Mouse (Mus musculus): ENCODE data around the gene Tmod2.

Tmod2 gene

DNA sequence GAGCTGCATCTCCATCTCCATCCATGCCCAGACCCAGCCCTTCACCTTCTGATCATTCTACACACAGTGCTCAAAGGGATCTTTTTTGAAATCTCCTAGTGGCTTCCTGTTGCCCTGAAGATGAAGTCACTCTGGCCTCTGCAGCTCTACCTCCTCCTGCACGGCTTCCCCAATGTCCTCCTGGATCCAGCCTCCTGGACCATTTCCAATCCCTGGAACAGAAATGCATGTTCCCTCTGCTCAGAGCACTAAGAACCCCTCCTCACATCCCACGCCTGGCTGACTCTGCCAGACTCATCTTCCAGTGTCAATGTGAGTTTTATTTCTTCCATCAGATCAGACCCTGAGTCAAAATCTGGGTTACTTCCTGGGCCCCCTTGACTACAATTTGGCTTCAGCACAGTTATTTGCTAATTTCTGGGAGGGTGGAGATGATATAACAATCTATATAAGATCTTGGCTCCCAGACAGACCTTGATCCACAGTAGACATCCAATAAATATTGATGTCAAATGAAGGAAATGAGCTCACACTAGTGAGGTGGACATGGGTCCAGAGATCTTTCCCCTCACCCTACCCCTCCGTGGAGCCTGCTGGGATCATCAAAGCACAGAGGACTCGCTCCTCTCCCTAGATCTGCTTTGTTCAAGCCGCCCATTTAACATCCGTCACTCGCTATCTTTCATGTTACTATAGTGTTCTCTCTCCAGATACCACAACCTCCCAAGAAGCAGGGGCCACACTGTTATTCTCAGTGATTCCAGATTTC lies 10.8 kb downstream of the Tmod2 start:
- DNase-seq, result no peak

DNA sequence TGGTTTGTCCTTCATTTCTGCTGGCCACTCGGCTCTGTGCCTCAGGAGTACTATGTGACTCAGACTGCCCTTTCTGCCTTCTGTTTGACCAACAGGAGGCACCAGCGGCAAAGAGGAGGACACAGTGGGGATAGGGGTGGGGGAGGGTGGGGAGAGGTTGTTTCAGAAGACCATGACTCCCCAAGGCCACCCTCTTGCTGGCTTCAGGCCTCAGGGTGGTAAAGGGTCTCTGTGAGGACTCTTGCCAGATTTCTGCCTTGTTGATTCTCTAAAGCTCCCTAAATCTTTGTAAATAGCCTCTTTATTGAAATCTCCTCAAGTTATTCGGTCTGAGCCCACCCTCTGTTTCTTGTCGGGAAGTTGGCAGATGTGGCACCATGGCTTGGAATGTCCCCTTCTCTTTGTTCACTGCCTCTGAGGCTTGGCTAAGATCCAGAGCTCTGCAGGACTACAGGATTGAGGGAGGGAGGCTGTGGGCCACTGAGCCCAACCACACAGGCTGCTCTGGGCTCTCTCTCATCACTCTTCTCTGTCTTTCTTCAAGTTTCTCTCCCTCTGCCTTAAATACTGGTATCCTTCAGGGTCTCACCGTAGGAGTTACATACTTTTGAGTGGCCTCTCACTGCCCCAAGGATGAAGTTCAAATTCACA lies 11.8 kb downstream of the Tmod2 start:
- DNase-seq, result peak; percentile 12

DNA sequence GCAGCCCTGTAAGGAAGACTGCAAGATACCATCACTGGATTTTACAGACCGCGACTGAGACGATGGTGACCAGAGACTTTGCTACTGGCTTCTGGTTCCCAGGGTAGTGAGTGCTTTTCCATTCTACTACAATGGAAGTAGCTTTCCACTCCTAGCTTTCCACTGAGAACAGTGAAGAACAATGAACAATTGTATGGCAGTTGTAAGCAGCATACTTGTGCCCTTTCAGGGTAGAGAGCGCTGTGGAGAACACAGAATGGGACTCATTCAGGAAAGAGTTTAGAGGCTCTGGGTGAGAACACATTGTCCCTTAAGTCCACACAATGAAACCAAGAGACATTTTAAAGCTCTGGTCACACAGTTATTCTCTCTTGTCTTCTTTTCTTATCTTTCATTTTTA lies 13.5 kb downstream of the Tmod2 start:
- DNase-seq, result no peak

DNA sequence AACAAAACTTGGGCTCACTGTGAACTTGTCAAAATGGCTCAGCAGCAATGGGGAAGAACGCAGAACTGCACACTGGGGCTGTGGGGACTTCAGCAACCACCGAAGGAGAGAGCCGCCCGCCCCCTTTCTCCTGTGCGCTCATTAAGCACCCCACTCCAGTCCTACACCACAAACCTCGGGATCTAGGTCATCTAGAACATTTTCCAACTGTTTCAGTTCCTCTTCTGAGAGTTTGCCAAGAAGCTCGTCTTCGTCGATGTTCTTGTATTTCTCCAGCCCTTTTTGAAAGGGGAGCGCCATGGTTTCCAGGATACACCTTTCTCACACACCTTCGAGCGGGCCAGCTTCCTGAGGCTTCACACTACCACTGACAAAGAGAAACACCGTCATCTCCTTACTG lies 14.1 kb downstream of the Tmod2 start:
- no peak for DNase-seq

DNA sequence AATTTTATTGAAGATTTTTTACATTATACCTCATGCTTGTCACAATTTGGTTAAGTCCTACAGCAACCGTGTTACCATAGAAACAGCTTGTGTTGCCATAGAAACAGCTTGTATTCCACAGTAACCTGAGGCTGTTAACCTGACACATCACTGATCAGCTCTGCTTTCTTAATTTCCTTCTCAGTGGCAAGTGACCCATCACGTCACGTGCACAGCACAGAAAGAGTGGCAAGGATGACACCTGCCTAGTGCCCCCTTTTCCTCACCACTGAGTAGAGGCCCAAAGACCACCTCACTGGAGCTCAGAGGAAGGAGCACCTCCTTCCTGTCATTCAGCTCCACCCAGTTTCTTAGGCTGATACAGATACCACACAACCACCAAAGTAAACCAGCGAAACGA lies 17.6 kb downstream of the Tmod2 start:
- DNase-seq, result no peak

DNA sequence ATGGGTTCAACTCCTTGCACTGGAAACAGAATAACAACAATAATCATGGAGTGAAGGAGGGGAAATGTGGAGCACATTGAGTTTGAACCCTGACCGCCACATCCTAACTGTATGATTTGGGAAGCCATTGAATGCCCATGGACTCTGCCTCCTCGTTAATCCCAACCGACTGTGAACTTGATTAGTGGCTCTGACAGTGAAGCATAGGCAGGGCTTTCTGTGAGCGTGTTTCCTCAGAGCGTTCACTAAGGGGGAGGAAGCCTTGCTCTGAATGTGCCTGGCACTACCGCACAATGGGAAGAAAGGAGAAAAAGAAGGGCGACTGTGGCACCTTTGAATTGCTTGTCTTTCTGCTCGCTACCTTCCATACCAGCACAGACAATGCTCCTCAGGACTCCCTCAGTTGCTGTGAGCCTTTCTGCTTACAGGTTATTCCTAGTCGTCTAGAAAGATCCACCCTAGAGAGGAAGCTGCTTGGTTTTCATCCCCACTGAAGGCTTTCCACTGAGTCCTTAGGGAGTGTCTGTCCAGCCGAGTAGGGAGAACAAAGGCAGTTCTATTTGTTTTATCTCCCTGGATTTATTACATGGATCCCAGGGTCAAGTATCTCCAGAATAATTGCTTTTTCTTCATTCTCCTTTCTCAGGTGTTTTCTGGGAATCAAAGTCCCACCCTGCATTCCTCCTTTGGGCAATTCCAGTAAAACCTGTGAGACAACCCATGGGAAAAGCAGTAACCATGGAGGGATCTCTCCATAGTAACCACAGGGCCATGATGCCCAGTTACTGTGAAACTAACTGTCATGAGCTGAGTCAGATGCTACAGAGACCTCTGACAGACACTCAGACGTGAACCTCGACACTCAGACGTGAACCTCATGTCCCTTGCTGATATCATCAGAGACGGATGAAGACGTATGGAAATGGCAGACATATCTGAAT lies 21.0 kb downstream of the Tmod2 start:
- no peak for DNase-seq

DNA sequence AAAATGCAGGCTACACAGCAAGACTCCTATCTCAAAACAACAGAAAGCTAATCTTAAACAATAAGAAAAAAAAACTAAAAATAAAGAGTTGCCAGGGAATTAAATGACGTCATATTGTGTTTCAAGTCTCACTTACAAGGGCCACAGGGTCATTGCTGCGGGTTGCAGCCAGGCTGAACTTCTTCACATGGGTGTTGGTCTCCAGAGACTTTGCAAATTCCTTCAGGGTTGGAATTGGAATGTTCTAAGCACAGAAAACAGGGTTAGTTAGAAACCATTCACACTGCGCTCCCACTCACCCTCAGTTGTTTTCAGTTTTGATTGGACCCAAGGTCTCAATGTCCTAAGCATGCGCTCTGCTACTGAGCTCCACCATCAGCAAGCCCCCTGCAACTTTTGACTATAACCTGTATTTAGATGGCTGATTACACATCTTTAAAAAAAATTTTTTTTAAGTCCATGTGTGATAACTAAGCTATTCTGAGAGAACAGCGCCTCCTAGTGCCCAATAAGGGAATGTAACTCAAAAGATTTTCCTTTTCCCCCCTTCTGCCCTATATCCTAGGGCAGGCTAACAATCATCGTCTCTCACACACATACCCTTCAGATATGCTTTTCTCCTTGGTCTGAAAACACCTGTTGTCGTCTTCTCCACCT lies 29.3 kb downstream of the Tmod2 start:
- DNase-seq, result peak; percentile 56

DNA sequence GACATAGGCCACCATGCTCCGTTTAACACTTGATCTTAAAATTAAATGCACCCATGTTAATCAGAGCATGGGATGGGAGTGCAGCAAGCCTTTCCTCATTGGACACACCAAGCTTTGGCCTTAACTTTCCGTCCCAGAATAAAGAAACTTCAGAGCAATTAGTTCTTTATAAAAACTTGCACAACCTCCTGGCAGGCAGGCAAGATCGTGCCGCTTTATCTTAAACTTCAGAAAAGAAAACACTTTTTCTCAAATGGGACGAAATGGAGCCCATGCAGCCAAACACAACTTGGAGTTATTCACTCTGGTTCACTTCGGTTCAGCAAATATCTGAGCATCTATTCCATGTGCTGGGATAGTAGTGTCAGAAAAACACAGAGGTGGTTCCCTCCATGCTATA lies 31.8 kb downstream of the Tmod2 start:
- DNase-seq, result no peak

DNA sequence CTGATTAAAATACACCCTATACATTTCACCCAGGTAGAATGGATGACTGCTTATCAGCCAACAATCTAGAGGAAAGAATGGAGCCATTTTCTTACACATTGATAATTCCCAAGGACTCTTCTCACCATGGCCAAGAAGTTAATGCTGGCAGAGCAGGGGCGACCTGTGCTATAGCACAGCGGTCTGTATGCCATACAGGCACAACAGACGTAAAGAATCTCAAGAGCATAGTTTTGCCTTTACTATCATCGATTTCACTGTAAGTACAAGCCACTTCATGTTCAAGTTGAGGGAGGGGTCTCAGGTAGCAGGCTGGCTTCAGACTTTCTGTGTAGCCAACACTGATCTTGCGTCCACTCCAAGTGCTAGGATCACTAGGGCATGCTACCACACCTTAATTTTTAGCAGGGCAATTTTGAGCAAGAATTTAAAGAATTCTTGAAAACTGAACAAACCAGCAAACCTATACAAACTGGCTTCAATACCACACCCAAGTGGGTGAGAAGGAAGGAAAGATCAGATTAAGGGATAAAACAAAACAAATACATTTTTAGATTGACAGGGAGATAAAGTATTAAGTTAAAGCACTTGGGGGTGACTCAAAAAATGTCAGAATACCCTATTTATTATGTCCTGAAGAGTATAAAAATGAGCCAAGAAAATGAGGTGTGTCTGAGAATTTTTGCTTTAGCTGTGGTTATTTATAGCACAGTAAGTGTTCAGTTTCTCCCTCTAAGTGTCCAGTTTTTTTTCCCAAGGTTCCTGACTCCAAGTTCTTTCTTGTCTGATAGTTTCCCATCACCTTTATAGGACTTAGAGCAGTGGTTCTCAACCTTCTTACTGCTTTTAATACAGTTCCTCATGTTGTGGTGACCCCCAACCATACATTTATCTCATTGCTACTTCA lies 39.8 kb downstream of the Tmod2 start:
- no peak for DNase-seq

DNA sequence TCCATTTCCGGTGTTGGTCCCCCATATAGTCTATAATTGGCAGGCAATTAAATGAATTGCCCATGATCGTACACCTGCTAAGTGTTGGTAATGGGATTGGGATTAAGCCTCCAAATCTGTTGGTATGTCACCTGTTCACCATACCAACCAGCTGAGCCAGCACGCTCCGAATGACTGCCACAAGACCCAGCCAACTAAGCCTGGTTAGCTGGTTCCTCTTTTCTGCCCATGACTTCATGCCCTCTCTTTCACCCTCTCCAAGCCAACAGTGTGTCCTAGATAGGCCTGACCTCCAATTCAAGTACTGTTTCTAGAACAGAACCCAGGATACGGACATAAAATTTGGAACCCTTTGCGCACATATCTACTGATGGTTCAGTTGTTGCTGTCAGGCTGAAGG lies 42.7 kb downstream of the Tmod2 start:
- DNase-seq, result no peak

DNA sequence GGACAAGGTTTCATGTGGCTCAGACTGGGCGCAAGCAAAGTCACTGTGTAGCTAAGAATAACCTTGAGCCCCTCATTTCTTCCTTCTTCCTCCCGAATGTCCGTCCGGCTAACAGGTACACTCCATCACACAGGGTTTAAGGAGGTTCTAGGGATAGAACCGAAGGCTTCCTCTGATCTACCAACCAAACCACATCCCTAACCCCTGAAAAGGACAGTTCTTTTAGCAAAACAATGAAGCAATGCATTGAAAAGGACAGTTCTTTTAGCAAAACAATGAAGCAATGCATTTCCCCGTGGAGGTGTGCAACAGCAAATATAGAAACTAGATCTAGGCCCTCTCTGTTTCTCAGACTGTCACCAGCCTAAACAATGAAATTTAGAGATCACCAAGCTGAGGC lies 46.2 kb downstream of the Tmod2 start:
- no peak for DNase-seq

DNA sequence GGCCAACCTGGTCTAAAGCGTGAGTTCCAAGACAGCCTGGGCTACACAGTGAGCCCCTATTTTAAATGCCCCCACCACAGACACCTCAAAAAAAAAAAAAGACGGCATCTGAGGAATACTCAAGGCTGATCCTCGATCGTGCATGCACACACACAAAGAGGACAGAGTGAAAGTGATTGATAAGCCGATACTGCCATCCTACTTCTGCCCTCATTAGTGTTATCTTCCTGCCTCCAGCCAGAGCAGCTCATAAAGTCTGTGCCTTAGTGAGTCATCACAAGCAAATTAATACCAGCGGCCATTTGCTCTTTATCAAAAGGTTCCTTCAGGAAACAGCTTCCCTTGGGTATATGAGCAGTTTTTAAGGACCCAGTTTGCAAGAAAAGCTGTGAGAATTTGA lies 47.5 kb downstream of the Tmod2 start:
- DNase-seq, result no peak

DNA sequence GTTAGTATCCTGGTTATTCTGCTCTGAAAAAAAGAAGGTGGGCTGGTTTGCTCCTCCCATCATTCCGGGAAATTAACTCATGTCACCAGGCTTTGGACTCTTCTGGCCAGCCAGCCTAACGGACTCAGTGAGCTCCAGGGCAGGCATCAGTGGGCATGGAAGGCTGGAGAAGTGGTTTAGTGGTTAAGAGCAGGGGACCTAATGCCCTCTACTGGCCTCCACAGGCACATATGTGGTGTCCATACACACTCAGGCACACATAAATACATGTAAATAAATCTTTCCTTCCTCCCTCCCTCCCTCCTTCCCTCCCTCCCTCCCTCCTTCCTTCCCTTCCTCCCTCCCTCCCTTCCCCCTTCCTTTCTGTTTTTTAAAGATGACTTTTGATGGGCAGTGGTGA lies 47.9 kb downstream of the Tmod2 start:
- no peak for DNase-seq

DNA sequence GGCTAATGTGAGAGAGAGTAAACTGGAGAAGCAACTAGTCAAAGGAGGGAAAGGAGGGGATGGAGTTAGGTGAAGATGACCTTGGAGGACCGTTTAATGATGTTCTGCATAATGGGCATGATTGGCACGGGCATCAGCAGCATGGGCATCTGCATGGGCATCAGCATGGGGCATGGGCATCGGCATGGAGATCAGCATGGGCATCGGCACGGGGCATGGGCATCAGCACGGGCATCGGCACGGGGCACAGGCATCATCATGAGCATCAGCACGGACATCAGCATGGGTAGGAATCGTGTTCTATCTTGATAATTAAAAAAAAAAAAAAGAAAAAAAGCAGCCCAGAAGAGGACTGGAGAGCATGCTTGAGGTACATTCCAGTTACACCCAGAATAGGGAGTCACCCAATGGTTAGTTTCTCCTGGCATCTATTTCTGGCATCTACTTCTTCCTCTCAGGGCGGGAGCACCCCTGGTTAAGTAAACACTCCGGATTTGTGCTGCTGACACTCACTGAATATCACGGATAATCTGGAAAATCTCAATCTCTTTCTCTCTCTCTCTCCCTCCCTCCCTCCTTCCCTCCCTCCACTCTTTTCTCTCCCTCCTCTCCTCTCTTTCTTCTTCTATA lies 50.0 kb downstream of the Tmod2 start:
- DNase-seq, result no peak

DNA sequence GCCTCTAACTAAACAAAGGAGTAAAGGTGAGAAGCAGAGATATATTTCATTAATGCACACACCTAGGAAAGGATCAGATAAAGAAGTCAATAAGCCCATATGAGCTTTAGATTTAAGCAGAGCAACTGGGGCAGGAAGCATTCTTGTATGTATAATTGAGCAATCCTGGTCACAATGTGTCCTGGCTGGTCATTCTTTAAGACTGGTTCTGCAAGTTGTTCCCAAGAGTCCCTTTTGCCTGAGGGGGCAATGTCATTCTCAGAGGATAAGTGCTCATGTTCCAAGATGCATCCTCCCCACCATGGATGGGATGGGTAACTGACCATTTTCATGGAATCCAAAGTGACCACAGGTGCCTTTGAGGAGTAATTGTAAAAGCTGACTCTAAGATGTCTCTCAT lies 50.8 kb downstream of the Tmod2 start:
- no peak for DNase-seq

DNA sequence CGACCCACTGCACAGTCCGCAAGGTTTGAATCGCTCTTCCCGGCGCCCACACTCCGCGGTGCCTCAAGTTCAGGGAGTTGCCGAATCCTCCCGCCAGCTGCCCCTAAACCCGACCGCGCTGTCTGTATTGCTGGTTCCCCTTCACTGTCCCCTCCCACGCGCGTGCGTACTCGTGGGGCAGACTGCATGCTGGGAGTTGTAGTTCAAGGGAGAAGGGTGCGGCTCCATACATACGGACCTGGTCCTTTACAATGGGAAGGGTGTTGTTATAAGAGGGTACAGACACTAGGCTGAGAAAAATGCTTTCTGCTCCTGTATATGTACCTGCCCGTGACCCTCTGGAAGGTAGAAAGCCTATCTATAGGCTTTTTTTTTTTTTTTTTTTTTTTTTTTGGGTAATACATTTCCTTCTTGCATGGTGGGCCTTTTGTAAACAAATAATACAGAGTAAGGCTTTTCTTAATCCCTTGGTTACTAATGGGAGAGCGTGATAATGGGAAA lies 51.6 kb downstream of the Tmod2 start, which contains the start of gene Tmod3:
Gene Tmod3 (minus strand): TSS at position 146 of the 501 bp plus-strand sequence.
- peak; percentile 95 for DNase-seq

DNA sequence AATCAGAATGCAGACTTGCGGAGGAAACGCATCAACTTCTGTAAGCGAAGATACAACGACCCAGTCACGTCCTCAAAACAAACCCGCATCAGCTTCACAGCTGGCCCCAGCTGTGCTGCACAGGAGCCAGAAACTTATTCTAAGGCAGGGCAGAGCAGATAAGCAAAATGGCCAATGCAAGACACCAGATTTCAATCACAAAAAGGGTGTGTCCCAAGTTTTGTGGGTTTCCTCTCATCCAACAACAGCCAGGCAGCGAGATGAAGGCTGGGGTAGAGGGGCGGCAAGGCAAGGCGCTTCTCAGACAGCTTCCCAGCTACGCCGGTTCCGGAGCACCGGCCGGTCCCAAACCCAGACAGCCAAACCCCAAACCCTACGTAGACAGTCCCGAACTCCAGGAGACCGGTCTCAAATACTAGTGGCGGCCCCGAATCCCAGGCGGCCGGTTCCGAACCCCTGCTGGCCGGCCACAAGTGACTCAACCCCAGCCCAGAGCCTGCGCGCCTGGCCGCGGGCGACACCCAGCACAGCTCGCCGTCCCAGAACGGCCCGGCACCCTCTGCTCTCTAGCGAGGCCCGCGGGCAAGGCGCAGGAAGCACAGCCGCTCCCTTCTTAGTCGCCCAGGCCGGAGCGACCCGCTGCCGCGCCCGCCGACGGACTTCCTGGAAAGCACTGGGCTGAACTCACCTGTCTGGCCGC lies 52.2 kb downstream of the Tmod2 start:
- DNase-seq, result peak; percentile 75

DNA sequence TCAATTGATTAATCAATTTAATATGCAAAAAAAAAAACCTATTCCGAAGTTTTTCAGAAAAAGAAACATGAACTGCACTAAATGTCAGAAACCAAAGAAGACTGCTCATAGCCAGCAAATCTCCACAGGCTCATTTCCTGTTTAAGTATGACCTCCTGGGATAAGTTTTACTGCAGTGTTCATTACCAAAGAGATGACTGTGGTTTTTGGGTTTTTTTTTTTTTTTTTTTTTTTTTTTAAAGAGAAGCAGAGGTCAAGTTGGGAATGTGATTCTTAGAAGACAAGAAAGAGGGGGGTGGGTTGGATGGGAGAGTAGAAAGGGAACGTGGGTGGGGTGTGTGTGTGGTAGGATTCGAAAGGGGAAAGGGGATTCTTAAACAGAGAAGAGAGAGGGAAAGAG lies 52.8 kb downstream of the Tmod2 start:
- no peak for DNase-seq

DNA sequence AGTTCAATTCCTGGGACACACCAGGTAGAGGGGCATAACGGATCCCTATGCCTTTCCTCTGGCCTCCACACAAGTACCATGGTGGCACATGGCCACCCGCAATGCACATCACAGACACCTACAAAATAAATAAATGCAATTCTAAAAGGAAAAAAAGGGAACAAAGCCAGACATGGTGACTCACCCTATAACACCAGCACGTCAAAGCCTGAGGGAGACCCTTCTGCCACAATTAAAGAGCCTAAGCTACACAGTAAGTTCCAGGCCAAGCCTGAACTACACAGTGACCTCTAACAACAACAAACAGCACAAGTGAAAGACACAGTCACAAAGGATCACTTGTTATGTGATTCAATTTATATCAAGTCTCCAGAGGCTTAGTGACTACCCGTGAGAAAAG lies 57.4 kb downstream of the Tmod2 start:
- no peak for DNase-seq

DNA sequence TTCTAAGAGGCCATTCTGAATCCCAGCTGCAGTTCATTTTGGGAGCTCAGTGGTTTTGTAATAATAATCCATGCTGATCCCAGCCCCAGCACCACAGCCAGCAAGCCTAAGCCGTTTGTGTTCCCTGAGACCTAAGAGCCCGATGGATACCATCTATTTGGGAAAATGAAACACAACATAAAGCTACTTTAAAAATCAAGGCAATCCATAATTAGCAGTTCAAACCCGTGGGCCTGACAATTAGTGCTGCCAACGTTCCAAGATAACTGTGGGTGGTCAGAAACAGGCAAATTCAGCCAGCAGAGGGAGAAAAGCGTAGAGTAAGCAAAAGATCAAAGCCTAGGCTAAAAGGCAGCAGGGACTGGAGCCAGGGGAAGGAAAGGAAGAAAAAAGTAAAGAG lies 59.8 kb downstream of the Tmod2 start:
- no peak for DNase-seq

DNA sequence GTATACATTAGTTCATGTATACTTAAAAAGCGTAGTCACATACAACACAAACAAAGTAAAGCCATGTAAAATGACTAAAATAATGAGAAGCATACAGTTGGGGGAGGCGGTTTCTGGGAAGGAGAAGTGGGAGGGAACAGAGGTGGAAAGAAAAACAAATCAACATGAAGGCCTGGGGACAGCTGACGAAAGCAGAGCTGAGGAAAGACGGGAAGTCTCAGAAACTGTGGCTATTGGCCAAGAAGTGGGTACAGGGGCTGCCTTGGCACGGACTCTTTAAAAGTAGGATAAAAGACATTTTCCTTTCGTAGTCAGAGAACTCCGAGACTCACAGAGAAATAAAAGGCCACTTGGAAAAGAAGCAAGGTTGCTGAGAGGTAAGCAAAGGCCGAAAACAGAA lies 62.1 kb downstream of the Tmod2 start:
- peak; percentile 34 for DNase-seq
